ENCODE assay signal across 8 mouse cellular contexts in genomic region chr5:140540106-140540505, GRCm38 (mm10). TPM values are rescaled to one million over a fixed set of nuclear protein-coding genes. Genes with fewer than 3 reads are reported as not detected.
DNase-seq lines count a peak whose midpoint lies in the region; ATAC-seq lines count a peak whose summit lies in the region.

No protein-coding gene starts in this region.

- DNase-seq in T-cell, adult 2 months (ENCODE audit: low spot score), result peak; percentile 82
- DNase-seq in cerebellum, adult 9-11 months, result peak; percentile 44
- peak; percentile 72 to 85 for DNase-seq in frontal cortex, postnatal 25 days (ENCODE audit: low spot score in 2 of 2)
- peak; percentile 61 for DNase-seq in hindlimb bud, embryonic 11.5 days (ENCODE audit: extremely low spot score, low read depth, low spot score)
- DNase-seq in left cerebral cortex, adult 11 months (ENCODE audit: low spot score), result peak; percentile 36
- peak; percentile 67 for DNase-seq in right cerebral cortex, postnatal 25 days
- DNase-seq in urinary bladder, postnatal 4 days (ENCODE audit: low spot score in 2 of 2), result peak; percentile 62 to 85

- ATAC-seq in megakaryocyte, adult 5-6 weeks (ENCODE audit: poor library complexity, severe bottlenecking), result peak; percentile 85

RNA-seq across cellular contexts. Expression of gene Grifin, which starts 24.8 kb away (rescaled TPM):
- total RNA-seq in megakaryocyte, adult 5-6 weeks (2015), result not detected in 2 replicates
- not detected in 2 replicates for total RNA-seq in megakaryocyte, adult 5-6 weeks (2017)

RNA-seq across cellular contexts. Expression of gene Chst12, which starts 34.8 kb away (rescaled TPM):
- total RNA-seq in megakaryocyte, adult 5-6 weeks (2015), result 89.4 and 92.0 TPM in 2 replicates
- total RNA-seq in megakaryocyte, adult 5-6 weeks (2017), result 41.7 and 44.5 TPM in 2 replicates

Comparison
In these comparisons a context has a peak if more than half of its experiments do, and no peak if none do; other contexts are left out.
1. Peak in every context shown above with its lines: DNase-seq and ATAC-seq.